8 mouse cellular contexts compared by ENCODE assay signal in genomic region chr19:53588968-53589367, GRCm38 (mm10). TPM values are rescaled to one million over a fixed set of nuclear protein-coding genes. Genes with fewer than 3 reads are reported as not detected.
DNase-seq lines count a peak whose midpoint lies in the region; ATAC-seq and TF ChIP-seq lines count a peak whose summit lies in the region.
"Not testable (repeated sequence)": the region's sequence is repeated elsewhere in the genome, so short reads cannot be mapped to it uniquely, and the experiment has no call there.

TSS of gene Nutf2-ps1 (minus strand) at chr19:53589068.

- not testable (repeated sequence) for H3K36me3 ChIP-seq in C2C12 (ENCODE audit: control insufficient read depth, insufficient read depth); forebrain, postnatal 0 days (ENCODE audit: insufficient read depth); heart, embryonic 14.5 days (ENCODE audit: control insufficient read depth, insufficient read depth, low read length); intestine, embryonic 15.5 days; lung, embryonic 15.5 days; neural tube, embryonic 15.5 days

- not testable (repeated sequence) for H3K9ac ChIP-seq in forebrain, postnatal 0 days; heart, embryonic 14.5 days (ENCODE audit: low read length); intestine, embryonic 15.5 days; lung, embryonic 15.5 days; neural tube, embryonic 15.5 days (replicated peaks)

- not testable (repeated sequence) for TF ChIP-seq CTCF in C2C12 (IDR thresholded peaks at IDR 0.05; ENCODE audit: control insufficient read depth, insufficient read depth, insufficient read length); forebrain, postnatal 0 days (IDR thresholded peaks at IDR 0.05; ENCODE audit: low read depth)

- intact Hi-C loops in left cerebral cortex, postnatal 14 days (cut with DNase I): not testable (repeated sequence)

- H3K27ac ChIP-seq in brown adipose tissue, adult 24 weeks (replicated peaks; ENCODE audit: low read depth, low read length); forebrain, postnatal 0 days (ENCODE audit: low read depth, low read length); heart, embryonic 14.5 days (replicated peaks in 1 of 2; ENCODE audit: control insufficient read depth in 1 of 2, insufficient read depth in 1 of 2, low read depth in 2 of 2, low read length in 2 of 2); intestine, embryonic 15.5 days; lung, embryonic 15.5 days; neural tube, embryonic 15.5 days (replicated peaks): not testable (repeated sequence)

- not testable (repeated sequence) for ATAC-seq in forebrain, postnatal 0 days; heart, embryonic 14.5 days (ENCODE audit: insufficient number of reproducible peaks, insufficient read depth, low FRiP score, low read depth); intestine, embryonic 15.5 days; lung, embryonic 15.5 days (ENCODE audit: borderline replicate concordance, extremely low read depth, low FRiP score, low TSS enrichment); neural tube, embryonic 15.5 days (ENCODE audit: low FRiP score)

- WGBS in forebrain, postnatal 0 days: 97% methylated on average over 7 of the region's 7 CpGs
- WGBS in heart, embryonic 14.5 days: 93% methylated on average over 7 of the region's 7 CpGs
- WGBS in intestine, embryonic 15.5 days: 98% methylated on average over 7 of the region's 7 CpGs
- WGBS in lung, embryonic 15.5 days: 96% methylated on average over 7 of the region's 7 CpGs
- WGBS in neural tube, embryonic 15.5 days: 96% methylated on average over 7 of the region's 7 CpGs

- not testable (repeated sequence) for H3K27me3 ChIP-seq in C2C12 (ENCODE audit: control insufficient read depth, insufficient read depth, insufficient read length); forebrain, postnatal 0 days (ENCODE audit: insufficient read depth, low read length); heart, embryonic 14.5 days (ENCODE audit: control insufficient read depth, insufficient read depth, low read length); intestine, embryonic 15.5 days (replicated peaks); lung, embryonic 15.5 days; neural tube, embryonic 15.5 days (replicated peaks)

- H3K79me2 ChIP-seq in C2C12 (ENCODE audit: control insufficient read depth, insufficient read depth): not testable (repeated sequence)

- H3K79me3 ChIP-seq in C2C12 (ENCODE audit: low read depth): not testable (repeated sequence)

- not testable (repeated sequence) for H3K9me3 ChIP-seq in forebrain, postnatal 0 days (ENCODE audit: low read length); intestine, embryonic 15.5 days; lung, embryonic 15.5 days; neural tube, embryonic 15.5 days (replicated peaks)
- H3K9me3 ChIP-seq in heart, embryonic 14.5 days (ENCODE audit: control insufficient read depth, low read length): peaks cover 15% of the 10 kb centered on the region

- not testable (repeated sequence) for H3K4me3 ChIP-seq in C2C12 (ENCODE audit: insufficient read depth, poor library complexity, severe bottlenecking); brown adipose tissue, adult 24 weeks (ENCODE audit: insufficient read depth, low read depth, low read length); forebrain, postnatal 0 days (ENCODE audit: low read depth, low read length); heart, embryonic 14.5 days (ENCODE audit: control insufficient read depth in 1 of 2, insufficient read depth in 1 of 2, low read depth in 1 of 2, low read length in 2 of 2); intestine, embryonic 15.5 days (replicated peaks); lung, embryonic 15.5 days; neural tube, embryonic 15.5 days (replicated peaks)

- H3K4me2 ChIP-seq in forebrain, postnatal 0 days (ENCODE audit: low read depth); heart, embryonic 14.5 days (ENCODE audit: low read length); intestine, embryonic 15.5 days (replicated peaks); lung, embryonic 15.5 days; neural tube, embryonic 15.5 days: not testable (repeated sequence)

- not testable (repeated sequence) for DNase-seq in forebrain, postnatal 0 days; left cerebral cortex, postnatal 14 days (ENCODE audit: low spot score in 2 of 2)

- not testable (repeated sequence) for H3K4me1 ChIP-seq in brown adipose tissue, adult 24 weeks (ENCODE audit: control insufficient read depth, insufficient read depth, insufficient read length, low read length); forebrain, postnatal 0 days (ENCODE audit: insufficient read depth); heart, embryonic 14.5 days (ENCODE audit: control insufficient read depth in 2 of 2, insufficient read depth in 2 of 2, low read length in 2 of 2); intestine, embryonic 15.5 days (replicated peaks); lung, embryonic 15.5 days; neural tube, embryonic 15.5 days

- H3ac ChIP-seq in C2C12 (ENCODE audit: control insufficient read depth, insufficient read length, low read depth): not testable (repeated sequence)

RNA-seq across cellular contexts. Expression of gene Nutf2-ps1, which starts in this region (rescaled TPM):
- 17.0 TPM for polyA plus RNA-seq in C2C12 (2012; fragmentation: generic; extraction: Trizol)
- polyA plus RNA-seq in brown adipose tissue, adult 24 weeks (2012; ENCODE audit: insufficient read depth, insufficient read length, missing spikeins): 84.1 and 105 TPM in 2 replicates
- 72.1 and 78.8 TPM in 2 replicates for total RNA-seq in forebrain, postnatal 0 days (2014; rRNA removed)
- 184 and 209 TPM in 2 replicates for polyA plus RNA-seq in forebrain, postnatal 0 days (2015; fragmentation: Nextera tagmentation; extraction: Ambion mirVana)
- 276 and 280 TPM in 2 replicates for polyA plus RNA-seq in heart, embryonic 14.5 days (2014; fragmentation: Nextera tagmentation; extraction: Ambion mirVana)
- 366 and 397 TPM in 2 replicates for polyA plus RNA-seq in intestine, embryonic 15.5 days (2015; fragmentation: Nextera tagmentation; extraction: Ambion mirVana)
- total RNA-seq in left cerebral cortex, postnatal 14 days (2021): 10 to 100 TPM; 49.2 to 59.9 TPM
- 402 and 410 TPM in 2 replicates for polyA plus RNA-seq in lung, embryonic 15.5 days (2015; fragmentation: Nextera tagmentation; extraction: Ambion mirVana)
- polyA plus RNA-seq in neural tube, embryonic 15.5 days (2015; fragmentation: Nextera tagmentation; extraction: Ambion mirVana): 220 and 221 TPM in 2 replicates
